Mouse (Mus musculus) midbrain, embryonic 14.5 days (tissue): ENCODE data around the gene Nde1. TPM values are rescaled to one million over a fixed set of nuclear protein-coding genes. Genes with fewer than 3 reads are reported as not detected.

Experiments used
- ATAC-seq: fragments of 200-750 bp; cut with Nextera tagmentation; 2 replicates; pipeline ENCODE4 v1.8.0; 2017; ENCODE audit warnings: moderate number of reproducible peaks, moderate library complexity; ENCODE audit not compliant: low FRiP score, low TSS enrichment
- DNase-seq: peaks from one replicate; pipeline ENCODE4 v3.0.0-alpha.2; 2015
- H3K27ac ChIP-seq: fragments of 300-500 bp; sonication (generic); replicated peaks from 2 replicates; pipeline ENCODE4 v1.5.1; 2014; ENCODE audit warnings: mild to moderate bottlenecking, low read depth, low read length, moderate library complexity
- H3K27me3 ChIP-seq: fragments of 300-500 bp; sonication (generic); 2 replicates; pipeline ENCODE4 v1.6.1; 2014; ENCODE audit warnings: low read length, control low read depth, mixed read lengths; ENCODE audit not compliant: control insufficient read depth, insufficient read depth
- H3K36me3 ChIP-seq: fragments of 300-500 bp; sonication (generic); 2 replicates; pipeline ENCODE4 v1.6.1; 2014; ENCODE audit warnings: low read length, control low read depth; ENCODE audit not compliant: control insufficient read depth, insufficient read depth
- H3K4me1 ChIP-seq: fragments of 300-500 bp; sonication (generic); 2 replicates; pipeline ENCODE4 v1.6.1; 2014; ENCODE audit warnings: mild to moderate bottlenecking, antibody characterized with exemption, low read length, control low read depth; ENCODE audit not compliant: control insufficient read depth, insufficient read depth
- H3K4me2 ChIP-seq: fragments of 300-500 bp; sonication (generic); 2 replicates; pipeline ENCODE4 v1.6.1; 2014; ENCODE audit warnings: mild to moderate bottlenecking, low read length, moderate library complexity
- H3K4me3 ChIP-seq: fragments of 300-500 bp; sonication (generic); replicated peaks from 2 replicates; pipeline ENCODE4 v1.5.1; 2014; ENCODE audit warnings: low read depth, low read length
- H3K9ac ChIP-seq: fragments of 300-500 bp; sonication (generic); replicated peaks from 2 replicates; pipeline ENCODE4 v1.6.1; 2014; ENCODE audit warnings: mild to moderate bottlenecking, low read length, moderate library complexity
- H3K9me3 ChIP-seq: fragments of 300-500 bp; sonication (generic); 2 replicates; pipeline ENCODE4 v1.6.1; 2016; ENCODE audit warnings: low read length, control low read depth, mixed read lengths; ENCODE audit not compliant: control insufficient read depth
- WGBS: fragments of 180-500 bp; shearing (Covaris S2); extraction: QIAGEN DNeasy Blood & Tissue Kit; methylation state at CpG from one replicate; pipeline ENCODE4 v1.1.7; 2014; 5-methylcytosine and 5-hydroxymethylcytosine counted together
- polyA plus RNA-seq: library from polyadenylated mRNA; unstranded; fragments of >200 nt; fragmentation: Nextera tagmentation; extraction: Ambion mirVana; gene quantifications from 2 replicates; pipeline ENCODE4 v1.2.1, GENCODE M21; 2014

The Nde1 gene
- polyA plus RNA-seq, 1 experiment from 2014 or later = 39.0 TPM

- peaks cover 96% of the 10 kb centered on the region for H3K36me3 ChIP-seq
- no peak overlapping the region for H3K4me2 ChIP-seq
- H3K9ac ChIP-seq = no peak overlapping the region
- no peak for DNase-seq
- no peaks in the 10 kb centered on the region for H3K4me1 ChIP-seq
- no peak overlapping the region for H3K4me3 ChIP-seq
- H3K27ac ChIP-seq = no peak overlapping the region
- no peaks in the 10 kb centered on the region for H3K9me3 ChIP-seq
- ATAC-seq = no peak
- H3K27me3 ChIP-seq = no peaks in the 10 kb centered on the region
- 93% methylated on average over 7 of the region's 7 CpGs for WGBS
Observed at GRCm38 (mm10) chr16:14130796-14131195, 32.3 kb upstream of the Nde1 start.

- no peak overlapping the region for H3K27ac ChIP-seq
- no peaks in the 10 kb centered on the region for H3K9me3 ChIP-seq
- H3K4me2 ChIP-seq = no peak overlapping the region
- WGBS = 85% methylated on average over 3 of the region's 3 CpGs
- peaks cover 96% of the 10 kb centered on the region for H3K36me3 ChIP-seq
- no peaks in the 10 kb centered on the region for H3K4me1 ChIP-seq
- no peak overlapping the region for H3K4me3 ChIP-seq
- DNase-seq (no peak), ATAC-seq (no peak)
- H3K27me3 ChIP-seq = no peaks in the 10 kb centered on the region
- H3K9ac ChIP-seq = no peak overlapping the region
Observed at GRCm38 (mm10) chr16:14131376-14131775, 31.7 kb upstream of the Nde1 start.

- H3K9ac ChIP-seq = no peak overlapping the region
- 91% methylated on average over 5 of the region's 5 CpGs for WGBS
- no peak overlapping the region for H3K4me3 ChIP-seq
- no peak overlapping the region for H3K27ac ChIP-seq
- H3K4me2 ChIP-seq = no peak overlapping the region
- H3K4me1 ChIP-seq = no peaks in the 10 kb centered on the region
- H3K36me3 ChIP-seq = peaks cover 97% of the 10 kb centered on the region
- no peak for DNase-seq
- no peaks in the 10 kb centered on the region for H3K9me3 ChIP-seq
- H3K27me3 ChIP-seq = no peaks in the 10 kb centered on the region
- ATAC-seq = no peak
Observed at GRCm38 (mm10) chr16:14131838-14132237, 31.2 kb upstream of the Nde1 start.

GRCm38 (mm10) chr16:14135014-14135413 is 28.1 kb upstream of the Nde1 start:
- H3K9me3 ChIP-seq = no peaks in the 10 kb centered on the region
- H3K36me3 ChIP-seq = peaks cover 92% of the 10 kb centered on the region
- no peaks in the 10 kb centered on the region for H3K27me3 ChIP-seq
- H3K4me2 ChIP-seq = no peak overlapping the region
- H3K27ac ChIP-seq = no peak overlapping the region
- no peak overlapping the region for H3K9ac ChIP-seq
- ATAC-seq = no peak
- WGBS = 97% methylated on average over 2 of the region's 2 CpGs
- H3K4me3 ChIP-seq = no peak overlapping the region
- no peak for DNase-seq
- no peaks in the 10 kb centered on the region for H3K4me1 ChIP-seq

GRCm38 (mm10) chr16:14137976-14138561 is 25.0 kb upstream of the Nde1 start:
- WGBS = 93% methylated on average over 1 of the region's 1 CpGs
- Histone ChIP-seq H3K27me3 (no peaks in the 10 kb centered on the region), H3K27ac (no peak overlapping the region), H3K4me1 (no peaks in the 10 kb centered on the region), H3K36me3 (peaks cover 91% of the 10 kb centered on the region), H3K4me2 (no peak overlapping the region), H3K9ac (no peak overlapping the region), H3K9me3 (no peaks in the 10 kb centered on the region), H3K4me3 (no peak overlapping the region)
- no peak for DNase-seq
- no peak for ATAC-seq

- H3K9me3 ChIP-seq = no peaks in the 10 kb centered on the region
- peaks cover 89% of the 10 kb centered on the region for H3K36me3 ChIP-seq
- H3K4me3 ChIP-seq = no peak overlapping the region
- DNase-seq = no peak
- H3K27ac ChIP-seq = no peak overlapping the region
- no peaks in the 10 kb centered on the region for H3K27me3 ChIP-seq
- H3K4me1 ChIP-seq = no peaks in the 10 kb centered on the region
- no peak for ATAC-seq
- no peak overlapping the region for H3K4me2 ChIP-seq
- H3K9ac ChIP-seq = no peak overlapping the region
Observed at GRCm38 (mm10) chr16:14139106-14139505, 24.0 kb upstream of the Nde1 start.

GRCm38 (mm10) chr16:14143298-14143697 is 19.8 kb upstream of the Nde1 start:
- no peak overlapping the region for H3K9ac ChIP-seq
- no peaks in the 10 kb centered on the region for H3K4me1 ChIP-seq
- no peak for ATAC-seq
- H3K27ac ChIP-seq = no peak overlapping the region
- H3K27me3 ChIP-seq = no peaks in the 10 kb centered on the region
- no peak overlapping the region for H3K4me2 ChIP-seq
- peaks cover 84% of the 10 kb centered on the region for H3K36me3 ChIP-seq
- no peak for DNase-seq
- H3K4me3 ChIP-seq = no peak overlapping the region
- no peaks in the 10 kb centered on the region for H3K9me3 ChIP-seq
- 95% methylated on average over 3 of the region's 3 CpGs for WGBS

- Histone ChIP-seq H3K4me2 (no peak overlapping the region), H3K4me1 (no peaks in the 10 kb centered on the region), H3K9me3 (no peaks in the 10 kb centered on the region), H3K4me3 (no peak overlapping the region), H3K27ac (no peak overlapping the region), H3K36me3 (peaks cover 79% of the 10 kb centered on the region), H3K27me3 (no peaks in the 10 kb centered on the region), H3K9ac (no peak overlapping the region)
- ATAC-seq (no peak), DNase-seq (no peak)
Observed at GRCm38 (mm10) chr16:14147712-14148111, 15.4 kb upstream of the Nde1 start.

GRCm38 (mm10) chr16:14151718-14152117 is 11.4 kb upstream of the Nde1 start:
- no peak for ATAC-seq

More at GRCm38 (mm10) chr16:14151718-14152117, 11.4 kb upstream of the Nde1 start:
- no peak overlapping the region for H3K4me2 ChIP-seq
- H3K27me3 ChIP-seq = no peaks in the 10 kb centered on the region
- H3K9me3 ChIP-seq = no peaks in the 10 kb centered on the region
- H3K4me3 ChIP-seq = no peak overlapping the region
- no peaks in the 10 kb centered on the region for H3K4me1 ChIP-seq
- H3K36me3 ChIP-seq = peaks cover 44% of the 10 kb centered on the region
- no peak overlapping the region for H3K27ac ChIP-seq
- no peak for DNase-seq
- no peak overlapping the region for H3K9ac ChIP-seq
- WGBS = 94% methylated on average over 4 of the region's 4 CpGs
